Mouse (Mus musculus): Measurements from ENCODE around the gene Glb1. TPM values are rescaled to one million over a fixed set of nuclear protein-coding genes. Genes with fewer than 3 reads are reported as not detected.

The Glb1 gene
- total RNA-seq, 2 experiments from 2014 or later: 3.2 to 4.4 TPM

- TF ChIP-seq CTCF (IDR thresholded peaks at IDR 0.05): no peak
- no peak for DNase-seq
- intact Hi-C loops (cut with DNase I): no loop called here
- H3K4me3 ChIP-seq: no peak overlapping the region
- H3K27ac ChIP-seq: no peak overlapping the region
Measured at GRCm38 (mm10) chr9:114427425-114427824, 26.5 kb downstream of the Glb1 start.

DNA sequence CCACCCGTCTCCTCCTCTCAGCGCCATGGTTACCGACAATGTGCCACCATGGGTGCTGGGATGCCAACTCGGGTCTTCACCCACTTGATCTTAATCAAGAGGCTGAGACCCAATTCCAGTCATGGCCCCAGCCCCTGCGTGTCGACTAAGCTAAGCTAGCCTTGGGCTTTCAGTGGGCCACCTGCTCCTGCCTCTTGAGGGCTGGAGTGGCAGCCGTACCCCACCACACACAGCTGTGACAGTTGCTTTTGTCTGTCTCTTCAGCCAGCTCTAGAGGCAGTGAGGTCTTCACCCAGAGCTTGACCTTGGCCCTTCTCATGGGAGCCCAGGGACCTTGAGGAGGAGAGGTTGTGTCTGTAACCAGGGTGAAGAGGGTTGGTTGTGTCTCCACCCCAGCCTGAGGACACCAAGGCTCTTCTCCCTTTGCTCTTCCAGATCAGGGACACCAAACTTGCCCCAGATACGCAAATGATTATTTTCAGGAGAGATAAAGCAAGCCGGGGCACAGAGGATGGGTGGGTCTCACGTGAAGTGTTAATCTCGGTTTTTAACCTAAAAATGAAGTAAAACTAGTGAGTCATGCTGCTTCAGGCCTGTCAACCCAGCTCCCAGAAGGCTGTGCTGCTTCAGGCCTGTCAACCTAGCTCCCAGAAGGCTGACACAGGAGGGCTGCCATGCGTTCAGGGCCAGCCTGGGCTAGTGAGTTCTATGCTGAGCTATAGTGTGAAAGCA, 27.4 kb downstream of the Glb1 start:
- DNase-seq: no peak
- H3K27ac ChIP-seq: no peak overlapping the region
- TF ChIP-seq CTCF (IDR thresholded peaks at IDR 0.05): no peak
- H3K4me3 ChIP-seq: no peak overlapping the region
- intact Hi-C loops (cut with DNase I): no loop called here

- no peak for TF ChIP-seq CTCF (IDR thresholded peaks at IDR 0.05)
- no peak for DNase-seq
- intact Hi-C loops (cut with DNase I): no loop called here
- Histone ChIP-seq H3K4me3 (no peak overlapping the region), H3K27ac (no peak overlapping the region)
Measured at GRCm38 (mm10) chr9:114435668-114436067, 34.8 kb downstream of the Glb1 start.

GRCm38 (mm10) chr9:114440548-114440947, 39.7 kb downstream of the Glb1 start:
- Histone ChIP-seq H3K4me3 (no peak overlapping the region), H3K27ac (no peak overlapping the region)
- TF ChIP-seq CTCF (IDR thresholded peaks at IDR 0.05): no peak
- no peak for DNase-seq
- intact Hi-C loops (cut with DNase I): no loop called here

DNA sequence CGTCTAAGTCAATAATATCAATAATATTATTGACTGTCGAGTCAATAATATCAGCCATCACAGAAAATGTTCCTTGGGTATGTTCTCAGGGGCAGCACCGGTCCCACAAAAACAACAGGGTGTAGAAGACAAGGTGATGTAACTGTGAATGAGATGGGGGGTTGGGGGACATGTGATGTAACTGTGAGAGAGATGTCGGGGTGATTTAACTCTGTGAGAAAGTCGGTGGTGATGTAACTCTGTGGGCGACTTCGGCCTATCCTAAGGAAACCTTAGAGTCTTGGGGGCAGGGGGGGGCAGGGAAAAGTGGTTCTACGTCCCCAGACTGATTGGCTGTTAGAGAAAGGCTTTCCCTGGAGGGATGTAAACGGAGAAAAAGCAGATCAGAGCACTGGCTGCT, 41.3 kb downstream of the Glb1 start:
- H3K4me3 ChIP-seq: no peak overlapping the region
- intact Hi-C loops (cut with DNase I): no loop called here
- no peak for DNase-seq
- H3K27ac ChIP-seq: no peak overlapping the region
- TF ChIP-seq CTCF (IDR thresholded peaks at IDR 0.05): no peak

DNA sequence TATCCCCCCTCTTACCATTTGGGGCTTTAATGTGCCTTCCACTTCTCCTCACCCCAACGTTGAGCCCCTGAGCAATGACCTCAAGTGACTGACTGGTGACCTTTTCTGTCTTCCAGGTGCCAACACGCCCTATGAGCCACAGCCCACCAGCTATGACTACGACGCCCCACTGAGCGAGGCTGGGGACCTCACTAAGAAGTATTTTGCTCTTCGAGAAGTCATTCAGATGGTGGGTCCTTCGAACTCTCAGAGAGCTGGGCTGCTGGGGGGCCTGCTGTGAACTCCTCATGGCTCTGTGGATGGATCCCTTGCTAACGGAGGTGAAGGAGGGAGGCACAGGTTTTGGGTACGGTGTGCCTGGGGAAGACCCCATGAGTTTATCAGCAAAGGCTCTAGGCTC, 42.0 kb downstream of the Glb1 start:
- Histone ChIP-seq H3K27ac (no peak overlapping the region), H3K4me3 (no peak overlapping the region)
- intact Hi-C loops (cut with DNase I): no loop called here
- no peak for DNase-seq
- no peak for TF ChIP-seq CTCF (IDR thresholded peaks at IDR 0.05)

DNA sequence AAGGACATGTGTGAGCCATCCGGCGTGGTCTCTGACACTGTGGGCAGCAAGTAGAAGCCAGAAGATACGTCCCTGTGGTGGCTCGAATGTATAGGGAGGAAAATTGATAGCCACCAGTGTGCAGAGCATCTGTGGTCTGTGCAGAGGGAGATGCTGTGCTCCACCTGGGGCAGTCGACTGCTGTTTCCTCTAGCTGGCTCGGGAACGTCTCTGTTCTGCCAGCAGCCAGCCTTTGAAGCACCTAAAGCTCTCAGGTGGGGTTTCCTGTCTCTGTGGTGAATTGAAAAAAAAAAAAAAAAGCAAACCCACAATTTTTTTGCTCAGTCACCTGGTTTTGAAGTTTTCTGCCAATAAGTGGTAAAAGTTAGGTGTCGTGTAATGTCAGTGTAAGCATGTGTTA, 42.5 kb downstream of the Glb1 start:
- no peak for DNase-seq
- no peak for TF ChIP-seq CTCF (IDR thresholded peaks at IDR 0.05)
- H3K27ac ChIP-seq: no peak overlapping the region
- intact Hi-C loops (cut with DNase I): no loop called here
- H3K4me3 ChIP-seq: no peak overlapping the region

- intact Hi-C loops (cut with DNase I): no loop called here
- no peak for DNase-seq
- no peak for TF ChIP-seq CTCF (IDR thresholded peaks at IDR 0.05)
Measured at GRCm38 (mm10) chr9:114446887-114447286, 46.0 kb downstream of the Glb1 start.

DNA sequence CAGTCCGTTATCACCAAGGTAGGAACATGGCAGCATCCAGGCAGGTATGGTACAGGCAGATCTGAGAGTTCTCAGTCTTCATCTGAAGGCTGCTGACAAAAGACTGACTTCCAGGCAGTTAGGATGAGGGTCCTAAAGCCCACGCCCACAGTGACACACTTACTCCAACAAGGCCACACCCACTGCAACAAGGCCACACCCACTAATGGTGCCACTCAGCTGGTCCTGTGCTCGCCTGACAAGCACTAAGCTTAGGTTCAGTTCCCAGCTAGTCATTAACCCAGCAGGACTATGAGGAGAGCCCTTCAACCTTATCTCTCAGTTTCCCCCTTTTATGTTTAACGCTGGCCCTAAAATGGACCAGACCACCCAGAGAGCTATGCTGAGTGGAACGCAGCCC, 47.8 kb downstream of the Glb1 start:
- TF ChIP-seq CTCF (IDR thresholded peaks at IDR 0.05): no peak
- intact Hi-C loops (cut with DNase I): no loop called here
- H3K4me3 ChIP-seq: no peak overlapping the region
- no peak overlapping the region for H3K27ac ChIP-seq
- DNase-seq: no peak

More at GRCm38 (mm10) chr9:114446887-114447286, 46.0 kb downstream of the Glb1 start:
- no peak overlapping the region for H3K27ac ChIP-seq
- H3K4me3 ChIP-seq: no peak overlapping the region

GRCm38 (mm10) chr9:114449120-114449754, 48.4 kb downstream of the Glb1 start:
- DNase-seq: no peak
- Histone ChIP-seq H3K4me3 (no peak overlapping the region), H3K27ac (no peak overlapping the region)
- intact Hi-C loops (cut with DNase I): no loop called here
- no peak for TF ChIP-seq CTCF (IDR thresholded peaks at IDR 0.05)

DNA sequence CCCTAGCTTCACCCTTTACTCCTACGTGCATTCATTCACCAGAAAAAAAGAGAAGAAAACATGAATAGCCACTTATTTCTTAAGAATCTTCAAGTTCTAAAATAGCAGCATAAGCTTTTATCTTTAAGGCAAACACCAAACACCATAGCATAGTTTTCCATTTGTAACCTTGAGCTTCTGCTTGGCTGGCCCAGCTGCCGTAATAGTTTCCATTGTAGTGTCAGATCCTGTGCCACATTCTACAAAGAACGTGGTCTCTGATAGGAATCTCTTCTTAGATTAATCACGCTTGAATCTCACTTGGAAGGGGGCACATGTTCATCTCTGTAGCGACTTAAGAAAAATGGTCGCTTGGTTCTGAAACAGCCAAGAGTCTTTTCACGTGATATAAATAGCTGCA, 50.7 kb downstream of the Glb1 start:
- Histone ChIP-seq H3K4me3 (no peak overlapping the region), H3K27ac (no peak overlapping the region)
- DNase-seq: no peak
- TF ChIP-seq CTCF (IDR thresholded peaks at IDR 0.05): no peak
- intact Hi-C loops (cut with DNase I): no loop called here

DNA sequence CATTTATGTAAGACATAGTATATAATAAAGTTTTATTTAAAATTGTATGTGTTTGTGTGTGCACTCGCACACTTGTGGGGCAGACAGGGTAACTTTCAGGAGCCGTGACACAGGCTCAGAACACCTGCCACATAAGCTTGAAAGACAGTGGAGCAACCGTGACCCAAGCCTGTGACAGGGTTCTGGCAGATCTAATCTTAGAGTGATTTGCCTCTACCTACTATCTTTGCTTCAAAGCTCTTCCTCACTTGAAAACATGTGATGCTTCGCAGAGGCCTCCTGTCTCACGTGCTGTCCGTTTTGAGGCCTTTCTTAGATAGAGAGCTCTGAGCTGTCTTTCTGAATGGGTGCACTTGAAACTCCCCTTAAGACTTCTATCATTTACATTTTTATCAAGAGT, 51.5 kb downstream of the Glb1 start:
- TF ChIP-seq CTCF (IDR thresholded peaks at IDR 0.05): no peak
- Histone ChIP-seq H3K27ac (no peak overlapping the region), H3K4me3 (no peak overlapping the region)
- intact Hi-C loops (cut with DNase I): no loop called here
- DNase-seq: no peak

DNA sequence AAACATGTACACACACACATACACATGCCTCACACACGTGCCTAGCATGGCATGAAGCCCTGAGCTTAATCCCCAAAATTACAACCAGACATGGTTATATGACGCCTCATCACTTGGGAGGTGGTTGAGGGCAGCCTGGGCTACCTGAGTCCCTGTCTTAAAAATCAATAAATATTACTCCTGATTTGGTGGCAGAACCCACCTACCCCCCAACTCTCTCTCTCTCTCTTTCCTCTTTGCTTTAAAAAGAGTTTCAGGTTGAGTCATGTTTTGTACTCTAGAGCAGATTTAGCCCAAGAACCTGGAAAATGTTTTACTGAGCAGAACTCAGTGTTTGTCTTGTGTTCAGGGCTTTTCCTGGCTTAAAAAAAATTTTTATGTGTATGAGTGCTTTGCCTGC, 54.5 kb downstream of the Glb1 start:
- H3K27ac ChIP-seq: no peak overlapping the region
- no peak overlapping the region for H3K4me3 ChIP-seq
- no peak for TF ChIP-seq CTCF (IDR thresholded peaks at IDR 0.05)
- intact Hi-C loops (cut with DNase I): no loop called here
- no peak for DNase-seq

- intact Hi-C loops (cut with DNase I): no loop called here
- Histone ChIP-seq H3K27ac (no peak overlapping the region), H3K4me3 (no peak overlapping the region)
- no peak for DNase-seq
- no peak for TF ChIP-seq CTCF (IDR thresholded peaks at IDR 0.05)
Measured at GRCm38 (mm10) chr9:114458436-114458835, 57.6 kb downstream of the Glb1 start.
